Mouse (Mus musculus) lung, postnatal 36 days (tissue): ENCODE data around the gene Tmem248.

Experiments
- DNase-seq: peaks from one replicate; pipeline ENCODE4 v3.0.0; 2022; ENCODE audit warnings: mixed read lengths

Gene Tmem248

DNA sequence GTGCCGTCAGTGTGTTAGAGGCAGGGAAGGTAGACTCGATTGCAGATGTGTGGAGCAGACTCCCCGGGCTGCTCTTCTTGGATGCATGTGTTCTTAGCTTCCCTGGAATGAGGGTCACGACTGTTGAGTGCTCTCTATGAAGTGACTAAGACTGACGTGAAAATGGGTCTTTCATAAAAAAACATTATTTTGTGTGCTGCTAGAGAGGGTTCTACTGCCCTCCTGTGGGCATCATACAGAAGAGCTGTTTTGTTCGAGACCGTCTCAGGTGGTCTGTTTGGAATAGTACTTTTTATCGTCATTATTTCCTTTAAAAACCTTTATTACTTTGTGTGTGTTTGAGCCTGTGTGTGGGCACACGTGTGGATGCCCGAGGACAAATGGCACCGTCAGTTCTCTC, 46.6 kb downstream of the Tmem248 start:
- DNase-seq, result no peak

DNA sequence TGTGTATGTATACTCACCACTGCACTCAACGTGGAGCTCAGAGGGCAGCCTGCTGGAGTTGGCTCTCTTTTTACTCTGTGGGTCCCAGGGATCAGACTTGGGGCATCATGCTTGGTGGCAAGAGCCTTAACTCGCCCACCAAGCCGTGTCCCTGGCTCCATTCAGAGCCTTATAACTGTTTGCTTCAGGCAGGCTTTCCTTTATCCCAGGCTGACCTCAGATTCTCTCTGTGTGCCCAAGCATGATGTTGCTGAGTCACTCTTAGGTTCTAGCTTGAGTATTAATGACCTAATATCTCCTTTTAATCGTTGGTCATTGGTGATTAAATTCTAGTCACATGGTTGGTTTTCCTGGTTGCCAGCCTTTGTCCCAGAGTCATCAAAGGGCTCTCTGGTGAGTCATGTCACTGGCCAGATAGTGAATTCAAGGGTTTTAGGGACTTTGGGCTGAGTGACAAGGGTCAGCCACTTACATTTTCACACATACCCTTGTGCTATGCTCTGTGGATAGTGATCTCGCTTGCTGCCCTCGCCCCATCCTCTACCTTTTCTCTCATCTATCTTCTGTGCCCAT, 47.6 kb downstream of the Tmem248 start:
- DNase-seq, result no peak

DNA sequence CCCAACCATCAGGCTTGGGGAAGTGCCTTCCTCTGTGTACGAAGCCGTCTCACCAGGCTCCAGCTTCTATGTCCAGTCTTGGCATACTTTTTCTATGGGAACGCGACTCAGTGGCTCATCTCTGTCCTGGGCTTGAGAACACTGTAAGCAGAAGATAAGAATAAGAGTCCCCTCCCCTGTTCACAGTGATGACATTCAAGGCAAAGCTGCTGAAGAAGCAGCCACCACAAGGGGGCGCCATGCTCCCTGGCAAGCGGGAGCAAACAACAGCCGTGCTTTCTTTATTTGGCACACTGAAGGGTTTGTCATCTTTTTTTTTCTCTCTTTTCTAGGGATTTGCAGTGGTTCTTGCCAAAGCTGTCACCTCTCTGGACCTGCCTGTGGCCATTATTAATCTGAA, 49.8 kb downstream of the Tmem248 start:
- DNase-seq, result peak; percentile 26

DNA sequence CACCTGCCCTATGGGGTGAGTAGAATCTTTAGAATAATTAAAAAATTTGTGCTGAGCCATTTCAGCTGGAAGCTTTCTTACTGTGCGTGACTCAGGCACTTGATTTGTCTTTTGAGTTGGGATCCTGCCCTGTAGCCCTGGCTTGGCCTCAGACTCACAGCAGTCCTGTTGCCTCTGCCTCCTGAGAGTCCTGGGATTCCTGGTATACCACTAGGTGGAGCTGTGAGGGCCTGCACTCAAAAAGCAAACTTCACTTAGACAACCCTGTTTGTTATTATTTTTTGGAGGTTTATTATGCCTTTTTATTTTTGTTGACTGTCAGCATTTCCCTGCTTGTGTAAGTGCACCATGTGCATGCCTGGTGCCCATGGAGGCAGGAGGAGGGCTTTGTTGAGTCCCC, 50.4 kb downstream of the Tmem248 start:
- peak; percentile 32 for DNase-seq

DNA sequence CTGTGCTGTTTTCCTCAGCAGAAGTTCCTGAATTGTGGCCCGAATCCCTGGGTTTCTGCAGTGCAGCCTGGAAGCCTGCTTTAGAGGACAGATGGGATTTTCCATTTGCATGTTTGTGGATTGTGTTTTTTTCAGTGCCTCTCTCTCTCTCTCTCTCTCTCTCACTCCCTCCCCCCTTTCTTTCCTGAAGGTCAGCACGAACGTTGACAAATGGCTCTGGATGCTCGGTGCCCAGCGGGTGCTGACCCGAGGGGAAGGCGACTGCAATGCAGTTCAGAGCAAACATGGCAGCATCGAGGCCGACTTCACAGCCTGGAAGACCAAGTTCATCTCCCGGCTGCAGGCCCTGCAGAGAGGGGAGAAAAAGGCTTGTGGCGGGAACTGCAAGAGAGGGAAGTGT, 52.1 kb downstream of the Tmem248 start:
- DNase-seq, result no peak

DNA sequence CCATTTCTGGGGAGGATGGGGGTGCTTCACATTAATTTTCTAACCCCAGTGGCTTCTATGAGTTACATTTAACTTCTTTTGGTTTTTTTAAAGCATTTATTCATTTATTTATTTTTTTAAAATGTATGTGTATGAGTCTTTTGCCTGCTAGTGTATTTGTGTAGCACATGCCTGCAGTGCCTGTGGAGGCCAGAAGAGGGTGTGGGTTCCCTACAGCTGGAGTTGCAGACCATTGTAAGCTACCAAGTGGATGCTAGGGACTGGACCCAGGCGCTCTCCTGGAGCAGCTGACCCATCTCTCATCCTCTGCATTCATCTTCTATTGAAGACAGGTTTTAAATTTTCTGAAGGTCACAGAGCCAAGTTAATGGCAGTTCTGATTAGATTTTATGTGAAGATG, 55.5 kb downstream of the Tmem248 start:
- no peak for DNase-seq

DNA sequence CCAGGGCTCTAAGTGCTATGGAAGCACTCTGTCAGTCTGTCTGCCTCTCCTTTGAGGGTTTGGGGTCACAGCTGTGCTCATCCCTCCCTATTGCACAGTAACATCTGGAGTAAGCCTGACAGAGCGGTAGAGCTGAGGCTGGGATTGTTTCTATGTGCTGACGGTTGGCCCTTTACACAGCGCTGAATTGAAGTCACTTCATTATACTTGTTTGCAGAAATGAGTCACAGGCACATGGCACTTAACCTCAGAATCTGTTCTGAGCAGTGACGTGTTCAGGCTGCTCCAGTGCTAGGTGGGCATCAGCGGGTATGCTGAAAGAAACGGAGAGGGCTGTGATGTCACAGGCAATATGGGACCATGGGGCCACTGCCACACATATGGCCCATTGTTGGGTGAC, 56.2 kb downstream of the Tmem248 start:
- DNase-seq, result no peak

DNA sequence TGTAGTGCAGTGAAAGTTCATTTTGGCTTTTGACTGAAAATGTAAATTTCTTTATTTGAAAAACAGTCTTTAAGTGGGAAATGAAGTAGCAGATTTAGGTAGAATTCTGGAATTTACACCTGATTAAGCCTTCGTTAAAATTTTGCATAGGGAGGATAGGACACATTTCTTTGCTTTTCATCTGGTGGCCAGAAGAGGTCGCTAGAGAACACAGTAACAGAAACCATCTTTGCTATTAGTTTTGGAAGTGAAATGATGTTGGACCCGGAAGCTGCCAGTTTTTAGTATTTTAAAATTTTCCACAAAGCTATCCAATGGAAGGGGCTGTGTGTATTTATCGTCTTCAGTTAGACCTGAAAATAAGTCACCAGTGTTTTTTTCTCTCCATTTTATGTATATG, 58.6 kb downstream of the Tmem248 start:
- peak; percentile 53 for DNase-seq

DNA sequence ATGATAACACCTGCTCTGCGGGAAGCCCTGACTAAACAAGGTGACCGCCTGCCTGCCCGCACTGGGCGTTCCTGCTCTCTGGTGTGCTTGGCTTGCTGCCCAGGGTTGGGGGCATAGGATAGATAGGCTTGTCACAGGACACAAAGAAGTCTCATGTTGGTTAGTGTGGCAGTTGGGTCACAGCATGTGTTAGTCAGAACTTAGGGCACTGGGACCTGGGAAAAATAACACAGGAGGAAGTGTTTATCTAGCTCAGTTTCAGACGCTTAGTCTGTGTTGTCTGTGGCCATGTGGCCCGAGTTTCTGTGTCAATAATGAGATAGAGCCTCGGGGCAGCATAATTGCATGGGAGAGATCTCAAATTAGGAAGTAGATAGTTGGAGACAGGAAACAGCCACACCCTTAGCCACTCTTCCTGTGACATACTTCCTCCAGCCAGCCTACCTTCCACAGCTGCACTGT, 61.2 kb downstream of the Tmem248 start:
- no peak for DNase-seq

DNA sequence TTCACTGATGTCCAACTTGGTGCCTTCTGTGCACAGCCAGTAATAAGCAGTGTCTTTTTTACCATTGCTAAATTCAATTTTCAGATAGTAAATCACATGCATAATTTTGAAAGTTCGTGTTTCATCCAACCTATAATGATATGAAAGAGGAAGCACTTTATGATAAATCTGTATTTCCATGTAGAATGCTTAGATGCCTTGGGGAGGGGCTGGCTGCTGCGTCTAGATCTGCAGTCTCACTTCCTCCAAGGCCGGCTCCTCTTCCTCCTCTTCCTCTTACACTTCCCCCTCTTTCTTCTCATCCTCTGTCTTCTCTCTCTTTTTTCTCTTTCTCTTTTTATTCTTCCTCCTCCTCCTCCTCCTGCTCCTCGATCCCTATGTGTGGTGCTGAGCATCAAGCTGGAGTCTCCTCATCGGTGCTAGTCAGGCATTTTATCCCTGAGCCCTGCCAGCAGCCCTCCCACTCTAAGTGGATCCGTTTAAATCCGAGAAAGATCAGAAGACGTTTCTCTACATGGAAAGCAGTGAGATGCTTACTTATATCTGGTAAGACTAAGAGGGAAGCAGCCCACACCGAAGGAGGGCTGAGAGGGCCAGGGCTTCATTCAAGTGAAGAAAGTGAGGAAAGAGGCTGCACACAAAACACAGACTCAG, 66.3 kb downstream of the Tmem248 start:
- no peak for DNase-seq

DNA sequence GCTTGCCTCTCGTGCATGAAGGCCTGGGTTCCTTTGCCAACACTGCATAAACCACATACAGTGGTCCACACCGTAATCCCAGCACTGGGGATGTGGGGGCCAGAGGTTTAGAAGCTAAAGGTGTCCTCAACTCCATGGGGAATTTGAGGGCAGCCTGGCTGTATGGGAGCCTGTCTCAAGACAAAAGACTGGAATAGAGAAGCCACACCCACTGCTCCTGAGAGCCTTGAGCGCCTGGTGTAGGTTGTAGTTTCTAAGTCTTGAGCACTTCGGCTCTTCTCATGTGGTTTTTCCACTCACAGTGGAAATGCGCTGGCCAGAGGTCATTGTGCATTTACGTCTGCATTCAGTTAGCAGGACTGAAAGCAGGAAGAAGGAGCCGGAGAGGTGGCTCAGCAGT, 71.2 kb downstream of the Tmem248 start:
- DNase-seq, result no peak

DNA sequence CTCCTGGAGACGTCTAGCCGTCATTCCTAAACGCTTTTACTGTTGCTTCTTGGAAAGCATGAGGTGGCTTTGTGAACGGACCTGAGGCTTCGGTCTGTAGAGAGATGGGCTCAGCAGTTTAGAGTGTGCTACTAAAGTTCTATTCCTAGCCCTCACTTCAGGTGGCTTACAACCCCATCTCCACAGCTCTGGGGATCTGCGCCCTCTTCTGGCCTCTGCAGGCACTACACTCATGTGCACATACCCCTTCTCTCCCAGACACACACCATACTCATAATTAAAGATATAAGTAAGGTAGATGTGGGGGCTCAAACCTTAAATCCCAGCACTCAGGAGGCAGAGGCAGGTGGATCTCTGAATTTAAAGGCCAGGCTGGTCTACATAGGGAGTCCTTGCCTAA, 73.4 kb downstream of the Tmem248 start:
- DNase-seq, result no peak

DNA sequence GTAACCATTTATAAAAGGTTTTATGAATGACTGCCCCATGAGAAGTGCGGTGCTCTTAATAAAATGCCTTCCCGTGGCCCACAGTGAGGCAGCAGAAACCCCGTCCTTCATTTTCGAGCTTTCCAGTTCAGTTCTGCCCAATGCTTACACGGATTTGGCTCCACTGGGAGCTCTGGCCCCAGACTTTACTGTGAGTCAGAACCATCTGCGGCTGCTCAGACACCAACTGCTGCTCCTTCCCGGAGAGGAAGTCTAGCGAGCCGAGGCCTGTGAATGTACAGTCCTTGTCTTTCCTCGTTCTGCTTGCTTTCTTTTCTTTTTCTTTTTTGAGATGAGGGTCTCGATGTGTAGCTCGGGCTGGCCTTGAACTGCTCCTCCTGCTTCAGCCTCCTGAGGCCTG, 73.9 kb downstream of the Tmem248 start:
- no peak for DNase-seq

DNA sequence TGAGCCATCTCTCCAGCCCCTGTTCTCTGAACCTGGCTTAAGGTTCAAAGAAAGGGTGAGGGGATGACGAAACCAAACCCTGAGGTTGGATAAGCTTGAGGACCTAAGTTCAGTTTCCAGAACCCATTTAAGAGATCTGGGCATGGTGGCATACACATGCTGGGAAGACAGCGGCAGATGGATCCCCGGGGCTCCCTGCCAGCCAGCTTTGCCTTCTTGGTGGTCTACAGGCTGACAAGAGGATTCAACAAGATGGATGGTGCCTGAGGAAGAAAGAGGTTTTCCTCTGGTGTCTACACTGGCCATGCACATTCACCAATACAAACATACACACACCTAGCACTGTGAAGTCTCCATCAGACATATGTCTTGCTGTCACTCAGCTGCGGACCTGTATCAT, 76.1 kb downstream of the Tmem248 start:
- DNase-seq, result no peak
